Mouse (Mus musculus) megakaryocyte, embryonic 14.5 days (primary cell): ENCODE measurements around the gene Trpm8. TPM values are rescaled to one million over a fixed set of nuclear protein-coding genes. Genes with fewer than 3 reads are reported as not detected.

Source experiments
- H3K27me3 ChIP-seq: replicated peaks from 2 replicates; pipeline ENCODE3; 2012; ENCODE audit warnings: inconsistent platforms
- H3K36me3 ChIP-seq: replicated peaks from 2 replicates; pipeline ENCODE3; 2012; ENCODE audit warnings: low read length, inconsistent platforms, mixed read lengths
- H3K4me1 ChIP-seq: 2 replicates; pipeline ENCODE4 v1.6.1; 2012; ENCODE audit warnings: inconsistent platforms
- H3K4me3 ChIP-seq: replicated peaks from 2 replicates; pipeline ENCODE3; 2012; ENCODE audit warnings: moderate library complexity, mild to moderate bottlenecking, inconsistent platforms
- H3K9me3 ChIP-seq: 2 replicates; pipeline ENCODE4 v1.6.1; 2012; ENCODE audit warnings: inconsistent platforms
- FLI1 ChIP-seq: IDR thresholded peaks from 2 replicates; pipeline ENCODE4 v1.6.1; 2012; ENCODE audit warnings: low read length, inconsistent platforms, mixed read lengths
- GATA1 ChIP-seq: IDR thresholded peaks from 3 replicates; pipeline ENCODE4 v1.6.1; 2012; ENCODE audit warnings: mixed read lengths, low read length, inconsistent platforms, borderline replicate concordance
- polyA plus RNA-seq: library from polyadenylated mRNA; stranded (reverse); fragments of >175 nt; gene quantifications from 2 replicates; pipeline ENCODE4 v1.2.3, GENCODE M21; 2012; ENCODE audit warnings: low replicate concordance; ENCODE audit not compliant: insufficient read depth

Gene Trpm8
- polyA plus RNA-seq, 1 experiment: not detected

GRCm38 (mm10) chr1:88298686-88299528, 21.4 kb downstream of the Trpm8 start:
- Histone ChIP-seq H3K36me3 (no peaks in the 10 kb centered on the region), H3K27me3 (peaks cover 6% of the 10 kb centered on the region), H3K9me3 (peaks cover 38% of the 10 kb centered on the region), H3K4me3 (no peak overlapping the region), H3K4me1 (no peaks in the 10 kb centered on the region)
- TF ChIP-seq FLI1 (no peak), GATA1 (no peak)

DNA sequence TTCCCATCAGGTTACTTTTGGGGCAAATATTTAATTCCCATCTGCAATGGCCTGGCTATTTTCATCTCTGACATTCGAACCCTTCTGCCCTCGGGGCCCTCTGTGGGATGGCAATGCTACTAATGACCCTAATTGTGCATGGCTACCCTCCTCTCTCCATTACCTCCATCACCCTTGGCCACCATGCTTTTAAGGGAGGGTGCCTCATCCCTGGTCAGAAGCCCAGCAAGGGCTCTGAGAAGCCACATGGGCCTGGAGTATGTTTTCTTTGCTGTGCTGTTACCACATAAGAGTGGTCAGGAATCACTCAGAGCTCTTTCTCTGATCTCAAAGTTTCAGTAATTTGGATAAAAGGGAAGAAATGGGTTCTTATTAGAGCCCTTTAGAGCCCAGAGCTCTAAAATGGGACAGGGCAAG, 22.1 kb downstream of the Trpm8 start:
- Histone ChIP-seq H3K36me3 (no peaks in the 10 kb centered on the region), H3K9me3 (peaks cover 43% of the 10 kb centered on the region)
- no peak for TF ChIP-seq GATA1

DNA sequence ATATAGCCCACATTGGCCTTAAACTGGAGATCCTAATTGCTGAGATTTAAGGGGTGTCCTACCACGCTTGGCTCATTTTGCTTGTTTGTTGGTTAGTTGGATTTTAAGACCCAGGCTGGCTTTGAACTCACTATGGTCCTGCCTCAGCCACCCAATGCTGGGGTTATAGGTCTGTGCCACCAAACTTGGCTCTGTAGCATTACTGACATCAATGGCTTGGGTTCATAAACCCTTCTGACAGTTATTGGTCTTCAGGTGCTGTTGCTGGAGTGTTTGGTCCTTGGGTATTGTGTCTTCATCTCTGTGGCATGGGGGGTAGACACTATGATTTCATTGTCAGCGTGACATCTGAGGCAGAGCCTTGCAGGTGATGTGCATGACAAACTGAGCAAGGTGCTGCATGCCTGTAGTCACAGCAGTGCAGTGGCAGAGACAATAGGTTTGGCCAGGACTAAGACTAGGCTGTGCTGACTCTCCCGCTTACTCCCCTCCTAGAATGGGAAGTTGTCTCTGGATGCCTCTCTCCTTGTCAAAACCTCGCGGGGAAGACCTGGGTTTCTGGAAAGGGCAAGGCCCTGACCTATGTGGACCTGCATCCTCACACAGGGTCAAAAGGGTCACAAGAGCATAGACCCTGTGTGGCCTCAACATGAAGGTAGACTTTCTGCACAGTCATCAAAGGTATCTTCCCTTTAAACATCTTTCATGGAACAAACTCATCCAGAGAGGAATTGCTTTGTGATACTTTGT, 23.0 kb downstream of the Trpm8 start:
- H3K36me3 ChIP-seq: no peaks in the 10 kb centered on the region
- peak overlapping the region; percentile 5 for H3K4me3 ChIP-seq
- no peak for TF ChIP-seq FLI1
- TF ChIP-seq GATA1: no peak
- peaks cover 43% of the 10 kb centered on the region for H3K9me3 ChIP-seq
- peaks cover 4% of the 10 kb centered on the region for H3K27me3 ChIP-seq
- H3K4me1 ChIP-seq: no peaks in the 10 kb centered on the region

More for the DNA sequence above, 22.1 kb downstream of the Trpm8 start:
- peaks cover 4% of the 10 kb centered on the region for H3K27me3 ChIP-seq
- H3K4me3 ChIP-seq: no peak overlapping the region
- no peaks in the 10 kb centered on the region for H3K4me1 ChIP-seq

DNA sequence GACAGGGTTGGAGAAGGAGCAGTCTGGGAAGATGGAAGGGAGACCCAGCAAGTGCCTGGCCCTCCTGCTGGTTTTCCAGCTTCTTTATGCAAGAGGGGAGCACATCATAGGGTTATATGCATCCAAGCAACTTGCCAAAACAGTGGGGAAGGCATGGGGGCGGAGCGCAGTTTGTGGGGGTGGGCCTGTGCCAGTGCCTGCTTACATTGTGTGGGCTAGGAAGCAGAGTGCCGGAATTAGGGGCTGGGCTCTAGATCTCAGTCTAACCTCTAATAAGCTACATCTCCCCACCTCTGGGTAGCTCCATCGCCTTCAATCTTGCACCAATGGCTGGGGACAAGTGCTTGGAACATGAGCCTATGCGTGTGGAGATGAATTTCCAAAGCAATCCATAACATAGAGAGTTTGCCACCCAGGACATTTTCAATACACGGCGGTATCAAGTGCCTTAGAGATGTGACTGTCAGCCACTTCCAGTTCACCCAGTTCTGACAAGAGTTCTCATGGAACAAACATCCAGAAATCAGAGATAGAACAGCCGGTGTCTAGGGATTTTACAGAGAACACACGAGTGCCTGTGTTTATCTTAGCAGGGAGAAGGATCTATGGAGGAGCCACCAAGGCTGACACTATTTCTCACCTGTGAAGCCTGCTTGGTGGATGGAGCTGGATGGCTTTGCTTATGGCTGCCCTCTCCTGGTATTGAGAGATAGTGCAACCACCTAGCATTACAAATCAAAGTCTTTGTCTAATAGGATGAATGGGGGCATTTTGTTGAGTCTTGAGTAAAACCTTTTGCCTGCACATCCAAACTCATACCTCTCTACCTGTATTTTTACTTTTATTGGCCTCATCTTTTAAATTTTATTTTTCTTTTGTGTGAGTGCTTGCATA, 23.9 kb downstream of the Trpm8 start:
- peaks cover 35% of the 10 kb centered on the region for H3K9me3 ChIP-seq
- TF ChIP-seq FLI1: no peak
- TF ChIP-seq GATA1: no peak
- no peaks in the 10 kb centered on the region for H3K36me3 ChIP-seq
- no peak overlapping the region for H3K4me3 ChIP-seq
- H3K4me1 ChIP-seq: no peaks in the 10 kb centered on the region
- H3K27me3 ChIP-seq: peaks cover 4% of the 10 kb centered on the region

DNA sequence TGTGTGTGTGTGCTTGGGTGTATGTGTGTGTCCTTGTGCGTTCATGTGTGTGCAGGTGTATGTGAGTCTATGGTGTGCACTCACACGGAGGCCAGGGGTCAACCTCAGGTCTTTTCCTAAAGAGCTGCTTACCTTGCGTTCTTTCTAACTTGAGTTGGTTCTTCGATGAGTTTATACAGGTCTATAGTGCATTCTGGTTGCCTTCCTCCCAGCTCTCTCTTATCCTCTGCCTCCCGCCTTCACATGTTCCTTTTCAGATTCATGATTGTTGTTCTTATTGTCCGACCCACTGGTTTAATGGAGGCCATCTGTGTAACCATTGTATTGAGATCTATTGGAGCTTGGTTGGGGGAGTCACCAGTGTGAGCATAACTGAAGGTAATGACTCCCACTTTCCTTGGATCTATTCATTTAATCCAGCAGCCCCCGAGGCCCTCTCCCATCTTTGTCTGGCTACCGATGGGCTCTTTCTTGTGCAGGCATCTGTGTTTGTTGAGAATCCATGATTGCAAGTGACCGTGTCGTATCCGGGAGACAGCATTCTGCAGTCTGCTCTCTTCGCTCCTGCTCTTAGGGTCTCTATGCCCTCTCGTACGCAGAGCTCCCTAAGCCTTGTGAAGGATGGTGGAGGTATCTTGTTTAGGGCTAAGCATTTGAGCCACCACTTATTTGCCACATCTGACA, 24.7 kb downstream of the Trpm8 start:
- TF ChIP-seq GATA1 (no peak), FLI1 (no peak)
- Histone ChIP-seq H3K36me3 (no peaks in the 10 kb centered on the region), H3K4me3 (no peak overlapping the region)

GRCm38 (mm10) chr1:88303762-88304161, 26.3 kb downstream of the Trpm8 start:
- Histone ChIP-seq H3K9me3 (peaks cover 41% of the 10 kb centered on the region), H3K36me3 (no peaks in the 10 kb centered on the region), H3K4me1 (no peaks in the 10 kb centered on the region), H3K27me3 (peaks cover 4% of the 10 kb centered on the region), H3K4me3 (no peak overlapping the region)
- TF ChIP-seq FLI1 (no peak), GATA1 (no peak)

More for the DNA sequence above, 24.7 kb downstream of the Trpm8 start:
- Histone ChIP-seq H3K4me1 (no peaks in the 10 kb centered on the region), H3K27me3 (peaks cover 4% of the 10 kb centered on the region), H3K9me3 (peaks cover 40% of the 10 kb centered on the region)

GRCm38 (mm10) chr1:88304261-88304985, 27.0 kb downstream of the Trpm8 start:
- Histone ChIP-seq H3K9me3 (peaks cover 46% of the 10 kb centered on the region), H3K4me1 (no peaks in the 10 kb centered on the region), H3K4me3 (no peak overlapping the region), H3K27me3 (peaks cover 3% of the 10 kb centered on the region), H3K36me3 (no peaks in the 10 kb centered on the region)
- no peak for TF ChIP-seq GATA1
- TF ChIP-seq FLI1: no peak

- peaks cover 1% of the 10 kb centered on the region for H3K27me3 ChIP-seq
- H3K4me1 ChIP-seq: no peaks in the 10 kb centered on the region
- peaks cover 46% of the 10 kb centered on the region for H3K9me3 ChIP-seq
- H3K36me3 ChIP-seq: no peaks in the 10 kb centered on the region
- no peak for TF ChIP-seq FLI1
- no peak for TF ChIP-seq GATA1
- H3K4me3 ChIP-seq: no peak overlapping the region
These were observed 27.7 kb downstream of the Trpm8 start for GRCm38 (mm10) chr1:88305018-88305795.
